Mouse (Mus musculus): ENCODE data around the gene Plxna4.

- TF ChIP-seq CTCF (IDR thresholded peaks at IDR 0.05) (no peak), EP300 (IDR thresholded peaks at IDR 0.05) (no peak)
Observed at GRCm38 (mm10) chr6:32509046-32509445, 78.9 kb downstream of the Plxna4 start.
